ENCODE assay signal across 33 mouse cellular contexts in genomic region chr12:110689919-110690643, GRCm38 (mm10). TPM values are rescaled to one million over a fixed set of nuclear protein-coding genes. Genes with fewer than 3 reads are reported as not detected.
DNase-seq lines count a peak whose midpoint lies in the region; ATAC-seq and TF ChIP-seq lines count a peak whose summit lies in the region.
"Had no signal": no experiment of that assay in that cellular context is flagged by ENCODE, and none has a peak within 500 bp of the region (broad histone marks: within the 10 kb centered on the region; RNA-seq: fewer than 3 reads in every experiment).

No protein-coding gene starts in this region.

- no peak overlapping the region for H3K9ac ChIP-seq in liver, embryonic 11.5 days (ENCODE audit: low read depth, low read length)
- H3K9ac ChIP-seq in liver, postnatal 0 days (replicated peaks) = no peak overlapping the region
- H3K9ac ChIP-seq in MEL (ENCODE audit: control insufficient read depth, low read depth, low read length, poor library complexity, severe bottlenecking) = no peak overlapping the region
- H3K9ac ChIP-seq in hindbrain, postnatal 0 days (replicated peaks; ENCODE audit: low read length) = no peak overlapping the region
- H3K9ac ChIP-seq: embryonic facial prominence, embryonic 13.5 days; forebrain, embryonic 12.5 days; hindbrain, embryonic 14.5 days had no signal

- H3K27me3 ChIP-seq in liver, embryonic 11.5 days (replicated peaks; ENCODE audit: control insufficient read depth, insufficient read depth, low read length) = no peaks in the 10 kb centered on the region
- H3K27me3 ChIP-seq in liver, postnatal 0 days (ENCODE audit: insufficient read depth, low read length) = no peaks in the 10 kb centered on the region
- no peaks in the 10 kb centered on the region for H3K27me3 ChIP-seq in MEL (ENCODE audit: control insufficient read depth in 1 of 2, insufficient read depth in 2 of 2, low read length in 2 of 2)
- no peaks in the 10 kb centered on the region for H3K27me3 ChIP-seq in hindbrain, postnatal 0 days (ENCODE audit: insufficient read depth, low read length)
- H3K27me3 ChIP-seq: embryonic facial prominence, embryonic 13.5 days; forebrain, embryonic 12.5 days had no signal

- no peak for TF ChIP-seq CTCF in liver, postnatal 0 days (IDR thresholded peaks at IDR 0.05; ENCODE audit: low read depth)
- no peak for TF ChIP-seq CTCF in MEL (IDR thresholded peaks at IDR 0.05 in 2 of 3, conservative IDR thresholded peaks at IDR 0.05 in 1 of 3; ENCODE audit: control insufficient read depth in 1 of 3, insufficient read depth in 1 of 3, low read depth in 2 of 3, low read length in 3 of 3, poor library complexity in 1 of 3, severe bottlenecking in 1 of 3)
- TF ChIP-seq CTCF in hindbrain, postnatal 0 days (IDR thresholded peaks at IDR 0.05; ENCODE audit: low read depth) = no peak

- H3K4me1 ChIP-seq in liver, embryonic 11.5 days (replicated peaks; ENCODE audit: control insufficient read depth, insufficient read depth, low read length) = peaks cover 7% of the 10 kb centered on the region
- H3K4me1 ChIP-seq in liver, postnatal 0 days (ENCODE audit: insufficient read depth) = peaks cover 7% of the 10 kb centered on the region; the same call in 1 of the 2 replicates
- peaks cover 0 to 7% of the 10 kb centered on the region in 2 experiments; a peak in 1 of 4 replicates for H3K4me1 ChIP-seq in MEL (ENCODE audit: control insufficient read depth in 1 of 2, insufficient read depth in 2 of 2, low read length in 2 of 2)
- H3K4me1 ChIP-seq in hindbrain, postnatal 0 days (ENCODE audit: insufficient read depth, low read length) = no peaks in the 10 kb centered on the region; the same call in 1 of the 2 replicates

- DNase-seq in liver, embryonic 11.5 days (ENCODE audit: low spot score) = no peak
- DNase-seq in liver, postnatal 0 days = no peak
- DNase-seq in MEL (ENCODE audit: low read depth, low spot score) = peak; percentile 62
- DNase-seq in ovary, adult 18-20 months (ENCODE audit: low spot score) = no peak
- DNase-seq in hindbrain, postnatal 0 days (ENCODE audit: low spot score) = no peak
- DNase-seq in gastrocnemius, postnatal 25 days = no peak
- DNase-seq: adrenal gland, adult 8-10 months; B cell, adult 2 months; cerebellum, adult 11-12 months; cerebellum, postnatal 10 days; heart, postnatal 4 days; kidney, postnatal 4 days; lung, adult 2 months; lung, postnatal 36 days had no signal

- no peak for TF ChIP-seq RAD21 in MEL (IDR thresholded peaks at IDR 0.05; ENCODE audit: low read depth, low read length)

- TF ChIP-seq EP300 in liver, postnatal 0 days (IDR thresholded peaks at IDR 0.05; ENCODE audit: low read depth) = no peak
- no peak for TF ChIP-seq EP300 in MEL (IDR thresholded peaks at IDR 0.05; ENCODE audit: low read depth in 1 of 2, low read length in 2 of 2)

- WGBS in liver, embryonic 11.5 days = 80% methylated on average over 6 of the region's 6 CpGs
- 89% methylated on average over 6 of the region's 6 CpGs for WGBS in liver, postnatal 0 days (ENCODE audit: insufficient replicate concordance)
- WGBS in hindbrain, postnatal 0 days = 84% methylated on average over 6 of the region's 6 CpGs

- peaks cover 18% of the 10 kb centered on the region for H3K79me2 ChIP-seq in MEL (ENCODE audit: control insufficient read depth, insufficient read depth, low read length, poor library complexity)

- H3K4me3 ChIP-seq in liver, embryonic 11.5 days (ENCODE audit: low read depth, low read length) = no peak overlapping the region
- H3K4me3 ChIP-seq in liver, postnatal 0 days (ENCODE audit: low read depth, low read length) = no peak overlapping the region
- no peak overlapping the region for H3K4me3 ChIP-seq in MEL (ENCODE audit: control insufficient read depth in 1 of 2, insufficient read depth in 1 of 2, low read depth in 2 of 2, low read length in 2 of 2)
- no peak overlapping the region for H3K4me3 ChIP-seq in hindbrain, postnatal 0 days (ENCODE audit: low read length)
- H3K4me3 ChIP-seq: embryonic facial prominence, embryonic 13.5 days; erythroblast, embryonic 14.5 days; forebrain, embryonic 12.5 days; left cerebral cortex, adult 2 months had no signal

- ATAC-seq in liver, embryonic 11.5 days (replicated peaks; ENCODE audit: low FRiP score) = peak; percentile 46
- no peak for ATAC-seq in liver, postnatal 0 days
- peak; percentile 27 for ATAC-seq in megakaryocyte progenitor cell, adult 5-6 weeks (replicated peaks; ENCODE audit: poor library complexity)
- no peak for ATAC-seq in hindbrain, postnatal 0 days
- ATAC-seq: activated CD4-positive, CD25-positive, alpha-beta regulatory T cell, adult 4 months; intestine, embryonic 16.5 days; midbrain, embryonic 16.5 days had no signal

- no peaks in the 10 kb centered on the region for H3K9me3 ChIP-seq in liver, embryonic 11.5 days (ENCODE audit: control insufficient read depth, low read length)
- no peaks in the 10 kb centered on the region for H3K9me3 ChIP-seq in liver, postnatal 0 days (ENCODE audit: low read length)
- no peaks in the 10 kb centered on the region for H3K9me3 ChIP-seq in MEL (replicated peaks; ENCODE audit: insufficient read depth, low read length)
- H3K9me3 ChIP-seq in hindbrain, postnatal 0 days (ENCODE audit: low read length) = no peaks in the 10 kb centered on the region
- H3K9me3 ChIP-seq: embryonic facial prominence, embryonic 13.5 days; forebrain, embryonic 12.5 days; G1E had no signal

- peaks cover 44% of the 10 kb centered on the region for H3K36me3 ChIP-seq in liver, embryonic 11.5 days (ENCODE audit: control insufficient read depth, insufficient read depth, low read length)
- peaks cover 52% of the 10 kb centered on the region for H3K36me3 ChIP-seq in liver, postnatal 0 days (replicated peaks; ENCODE audit: insufficient read depth, low read length)
- H3K36me3 ChIP-seq in MEL (ENCODE audit: control insufficient read depth in 1 of 2, insufficient read depth in 2 of 2, low read length in 2 of 2) = peaks cover 20 to 26% of the 10 kb centered on the region in 2 experiments
- peaks cover 41% of the 10 kb centered on the region for H3K36me3 ChIP-seq in hindbrain, postnatal 0 days (ENCODE audit: insufficient read depth, low read length)

- peak; percentile 9 to 70; a peak in 2 of 4 replicates for TF ChIP-seq POLR2A in MEL (IDR thresholded peaks at IDR 0.05; ENCODE audit: control insufficient read depth in 1 of 2, insufficient read depth in 1 of 2, low read depth in 1 of 2, low read length in 2 of 2, poor library complexity in 1 of 2)

- no peak overlapping the region for H3K27ac ChIP-seq in liver, embryonic 11.5 days (ENCODE audit: low read depth, low read length)
- H3K27ac ChIP-seq in liver, postnatal 0 days (ENCODE audit: low read depth) = no peak overlapping the region
- no peak overlapping the region for H3K27ac ChIP-seq in MEL (ENCODE audit: control insufficient read depth, low read depth, low read length)
- H3K27ac ChIP-seq in hindbrain, postnatal 0 days = no peak overlapping the region
- H3K27ac ChIP-seq: embryonic facial prominence, embryonic 13.5 days; forebrain, embryonic 12.5 days; hindbrain, embryonic 14.5 days; left cerebral cortex, adult 2 months had no signal

- no peak overlapping the region for H3K4me2 ChIP-seq in liver, embryonic 11.5 days
- H3K4me2 ChIP-seq in liver, postnatal 0 days (ENCODE audit: low read depth, low read length) = no peak overlapping the region
- no peak overlapping the region for H3K4me2 ChIP-seq in hindbrain, postnatal 0 days (ENCODE audit: low read depth, low read length)
- H3K4me2 ChIP-seq: embryonic facial prominence, embryonic 13.5 days; forebrain, embryonic 12.5 days; hindbrain, embryonic 14.5 days had no signal

TF ChIP-seq in MEL, 35 proteins besides CTCF, POLR2A, EP300 and RAD21 (continues in another document):
- 0 out of 2 replicates have a peak, but pooled peaks have one; percentile 26 for TF ChIP-seq NELFE (IDR thresholded peaks at IDR 0.05; ENCODE audit: low read depth, low read length)
- TF ChIP-seq ZMIZ1 (IDR thresholded peaks at IDR 0.05; ENCODE audit: low read depth, low read length) = peak; percentile 10

RNA-seq across cellular contexts. Expression of gene 1700001K19Rik, which starts 7.7 kb away (rescaled TPM):
- polyA plus RNA-seq in liver, embryonic 11.5 days (2014; fragmentation: Nextera tagmentation; extraction: Ambion mirVana) = not detected in 2 replicates
- not detected in 2 replicates for polyA plus RNA-seq in liver, postnatal 0 days (2015; fragmentation: Nextera tagmentation; extraction: Ambion mirVana)
- not detected in 2 replicates for total RNA-seq in MEL (2012; rRNA removed)
- under 1 TPM in 1 of 2 experiments, not detected in 1; 0.29 TPM for polyA plus RNA-seq in MEL (2012; ENCODE audit: insufficient read depth in 1 of 2, insufficient read length in 2 of 2, low read depth in 1 of 2, low replicate concordance in 2 of 2, missing spikeins in 1 of 2)
- not detected in 2 replicates for total RNA-seq in megakaryocyte progenitor cell, adult 5-6 weeks (2015)
- total RNA-seq in megakaryocyte progenitor cell, adult 5-6 weeks (2017) = not detected in 2 replicates
- not detected in 2 replicates for total RNA-seq in hindbrain, postnatal 0 days (2014; rRNA removed)
- polyA plus RNA-seq in hindbrain, postnatal 0 days (2015; fragmentation: Nextera tagmentation; extraction: Ambion mirVana) = 0.15 and 0.44 TPM in 2 replicates
- total RNA-seq in gastrocnemius, postnatal 25 days (2021) = not detected
- total RNA-seq: adrenal gland, adult 8-10 months; G1E; gastrocnemius, adult 18-20 months; gastrocnemius, postnatal 4 days; heart, adult 8-10 months; heart, postnatal 4 days; left cerebral cortex, adult 2 months; left cerebral cortex, postnatal 36 days; neutrophil, adult 5-6 weeks had no signal
- polyA plus RNA-seq: embryonic facial prominence, embryonic 13.5 days; erythroblast, embryonic 14.5 days; forebrain, embryonic 12.5 days; G1E; heart, embryonic 14.5 days; intestine, embryonic 16.5 days; kidney, embryonic 16.5 days; lung, adult 2 months; midbrain, embryonic 16.5 days; small intestine, adult 2 months; thymus, postnatal 0 days had no signal

RNA-seq across cellular contexts. Expression of gene Hsp90aa1, which starts 12.4 kb away (rescaled TPM):
- 1,759 and 1,828 TPM in 2 replicates for polyA plus RNA-seq in liver, embryonic 11.5 days (2014; fragmentation: Nextera tagmentation; extraction: Ambion mirVana)
- 231 and 250 TPM in 2 replicates for polyA plus RNA-seq in liver, postnatal 0 days (2015; fragmentation: Nextera tagmentation; extraction: Ambion mirVana)
- total RNA-seq in MEL (2012; rRNA removed) = 1,509 and 1,517 TPM in 2 replicates
- 1,000 to 10,000 TPM in 1 of 2 experiments, 100 to 1,000 TPM in 1; 913 to 1,471 TPM for polyA plus RNA-seq in MEL (2012; ENCODE audit: insufficient read depth in 1 of 2, insufficient read length in 2 of 2, low read depth in 1 of 2, low replicate concordance in 2 of 2, missing spikeins in 1 of 2)
- 1,320 and 1,329 TPM in 2 replicates for total RNA-seq in megakaryocyte progenitor cell, adult 5-6 weeks (2015)
- 1,319 and 1,619 TPM in 2 replicates for total RNA-seq in megakaryocyte progenitor cell, adult 5-6 weeks (2017)
- total RNA-seq in hindbrain, postnatal 0 days (2014; rRNA removed) = 577 and 701 TPM in 2 replicates
- polyA plus RNA-seq in hindbrain, postnatal 0 days (2015; fragmentation: Nextera tagmentation; extraction: Ambion mirVana) = 1,486 and 1,521 TPM in 2 replicates
- total RNA-seq in gastrocnemius, postnatal 25 days (2021) = 10 to 100 TPM; 48.5 to 51.3 TPM

RNA-seq across cellular contexts. Expression of gene Wdr20, which starts 47.7 kb away (rescaled TPM):
- polyA plus RNA-seq in liver, embryonic 11.5 days (2014; fragmentation: Nextera tagmentation; extraction: Ambion mirVana) = 17.7 and 18.2 TPM in 2 replicates
- polyA plus RNA-seq in liver, postnatal 0 days (2015; fragmentation: Nextera tagmentation; extraction: Ambion mirVana) = 6.4 and 7.0 TPM in 2 replicates
- total RNA-seq in MEL (2012; rRNA removed) = 21.9 and 25.8 TPM in 2 replicates
- polyA plus RNA-seq in MEL (2012; ENCODE audit: insufficient read depth in 1 of 2, insufficient read length in 2 of 2, low read depth in 1 of 2, low replicate concordance in 2 of 2, missing spikeins in 1 of 2) = 10 to 100 TPM in 1 of 2 experiments, not detected in 1; 18.8 TPM
- total RNA-seq in megakaryocyte progenitor cell, adult 5-6 weeks (2015) = 21.3 and 22.8 TPM in 2 replicates
- 27.1 and 36.2 TPM in 2 replicates for total RNA-seq in megakaryocyte progenitor cell, adult 5-6 weeks (2017)
- total RNA-seq in hindbrain, postnatal 0 days (2014; rRNA removed) = 27.2 and 28.8 TPM in 2 replicates
- 17.1 and 17.7 TPM in 2 replicates for polyA plus RNA-seq in hindbrain, postnatal 0 days (2015; fragmentation: Nextera tagmentation; extraction: Ambion mirVana)
- total RNA-seq in gastrocnemius, postnatal 25 days (2021) = 10 to 100 TPM; 15.4 to 17.4 TPM

Comparison
In these comparisons a context has a peak if more than half of its experiments do, and no peak if none do; other contexts are left out.
1. ATAC-seq: peak in liver, embryonic 11.5 days (single experiment) and megakaryocyte progenitor cell, adult 5-6 weeks (single experiment); none in liver, postnatal 0 days (single experiment) and hindbrain, postnatal 0 days (single experiment).
2. RNA of gene Hsp90aa1, which starts 12.4 kb away (total RNA-seq): 1,509 to 1,517 TPM in MEL, 1,319 to 1,619 TPM in megakaryocyte progenitor cell, adult 5-6 weeks and 577 to 701 TPM in hindbrain, postnatal 0 days; 48.5 to 51.3 TPM in gastrocnemius, postnatal 25 days; every median in the first group is over 10 times any median in the second.